Mouse (Mus musculus): ENCODE measurements at regions not wholly inside any gene's neighbourhood (a gene's known extent, or its start where the extent isn't known, plus 50 kb on each side); places are given as distances from the start of the nearest gene placed in this dataset.

DNA sequence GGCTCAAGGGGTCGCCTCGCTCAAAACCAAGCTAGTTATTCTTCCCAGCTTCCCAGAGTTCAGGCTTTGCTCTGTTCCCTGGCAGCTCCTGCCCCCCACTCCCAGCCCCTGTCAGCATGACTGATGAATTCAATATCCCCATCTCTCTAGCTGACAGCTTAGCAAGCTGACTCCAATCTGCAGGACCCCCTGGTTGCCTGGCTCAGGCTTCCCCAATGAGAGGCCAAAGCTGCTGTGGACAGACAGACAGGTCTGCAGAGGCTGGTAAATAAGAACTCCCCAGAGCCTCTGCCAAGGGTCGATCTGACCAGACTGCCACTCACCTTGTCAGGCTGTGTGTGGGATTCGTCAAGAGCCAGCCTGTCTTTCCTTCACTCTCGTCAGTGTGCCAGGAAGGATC is 219.4 kb downstream of the Plpp3 start:
- TF ChIP-seq POLR2A (IDR thresholded peaks at IDR 0.05; ENCODE audit: insufficient read length, low read depth): no peak
- no peak for TF ChIP-seq TCF3 (IDR thresholded peaks at IDR 0.05; ENCODE audit: insufficient read length, low read depth)
- no peak for TF ChIP-seq SRF (IDR thresholded peaks at IDR 0.05; ENCODE audit: control insufficient read depth, insufficient read length, low read depth)
- TF ChIP-seq USF1 (IDR thresholded peaks at IDR 0.05; ENCODE audit: low read depth): no peak
- TF ChIP-seq E2F4 (IDR thresholded peaks at IDR 0.05; ENCODE audit: insufficient read depth): no peak
- no peak for TF ChIP-seq POLR2AphosphoS2 (IDR thresholded peaks at IDR 0.05; ENCODE audit: insufficient read length, low read depth)
- no peak for TF ChIP-seq MAX (IDR thresholded peaks at IDR 0.05; ENCODE audit: low read depth)
- TF ChIP-seq MYOD1 (IDR thresholded peaks at IDR 0.05; ENCODE audit: control insufficient read depth in 1 of 3, insufficient read length in 2 of 3, low read depth in 2 of 3): no peak
- TF ChIP-seq CEBPB (IDR thresholded peaks at IDR 0.05; ENCODE audit: insufficient read depth, poor library complexity, severe bottlenecking): no peak

All from myocyte (in vitro differentiated cells).